Mouse (Mus musculus) stomach, postnatal 0 days (tissue): ENCODE results near the gene Spaca4. TPM values are rescaled to one million over a fixed set of nuclear protein-coding genes. Genes with fewer than 3 reads are reported as not detected.

ENCODE experiments used
- ATAC-seq: fragments of 200-750 bp; cut with Nextera tagmentation; 2 replicates; pipeline ENCODE4 v1.8.0; 2017; ENCODE audit not compliant: low FRiP score, low TSS enrichment
- DNase-seq: peaks from one replicate; pipeline ENCODE4 v3.0.0-alpha.2; 2016; ENCODE audit warnings: low spot score
- H3K27ac ChIP-seq: fragments of 300-500 bp; sonication (generic); replicated peaks from 2 replicates; pipeline ENCODE4 v1.5.1; 2014; ENCODE audit warnings: mild to moderate bottlenecking, control low read depth
- H3K27me3 ChIP-seq: fragments of 300-500 bp; sonication (generic); 2 replicates; pipeline ENCODE4 v1.6.1; 2014; ENCODE audit warnings: low read length; ENCODE audit not compliant: control insufficient read depth, insufficient read depth
- H3K36me3 ChIP-seq: fragments of 300-500 bp; sonication (generic); 2 replicates; pipeline ENCODE4 v1.6.1; 2014; ENCODE audit warnings: low read length, mixed read lengths; ENCODE audit not compliant: control insufficient read depth, insufficient read depth
- H3K4me1 ChIP-seq: fragments of 300-500 bp; sonication (generic); replicated peaks from 2 replicates; pipeline ENCODE4 v1.6.1; 2014; ENCODE audit warnings: antibody characterized with exemption; ENCODE audit not compliant: control insufficient read depth, insufficient read depth
- H3K4me2 ChIP-seq: fragments of 300-500 bp; sonication (generic); replicated peaks from 2 replicates; pipeline ENCODE4 v1.6.1; 2014; ENCODE audit warnings: low read depth, mild to moderate bottlenecking, control low read depth, moderate library complexity
- H3K4me3 ChIP-seq: fragments of 300-500 bp; sonication (generic); 2 replicates; pipeline ENCODE4 v1.5.1; 2014; ENCODE audit warnings: low read depth, low read length, control low read depth
- H3K9ac ChIP-seq: fragments of 300-500 bp; sonication (generic); 2 replicates; pipeline ENCODE4 v1.6.1; 2014; ENCODE audit warnings: mild to moderate bottlenecking, low read length, control low read depth, mixed read lengths
- H3K9me3 ChIP-seq: fragments of 300-500 bp; sonication (generic); 2 replicates; pipeline ENCODE4 v1.6.1; 2016; ENCODE audit warnings: low read length; ENCODE audit not compliant: control insufficient read depth
- CTCF ChIP-seq: IDR thresholded peaks from 2 replicates; pipeline ENCODE4 v1.5.1; 2016; ENCODE audit warnings: antibody characterized with exemption, low read depth, mild to moderate bottlenecking, moderate library complexity
- EP300 ChIP-seq: optimal IDR thresholded peaks from 2 replicates; pipeline ENCODE3; 2016; ENCODE audit warnings: antibody characterized with exemption
- WGBS: fragments of 180-500 bp; shearing (Covaris S2); extraction: QIAGEN DNeasy Blood & Tissue Kit; methylation state at CpG from one replicate; pipeline ENCODE4 v1.1.7; 2014; 5-methylcytosine and 5-hydroxymethylcytosine counted together
- polyA plus RNA-seq: library from polyadenylated mRNA; unstranded; fragments of >200 nt; fragmentation: Nextera tagmentation; extraction: Ambion mirVana; gene quantifications from 2 replicates; pipeline ENCODE4 v1.2.1, GENCODE M21; 2015

Gene Spaca4
- polyA plus RNA-seq, 1 experiment from 2014 or later, result 0.56 TPM

DNA sequence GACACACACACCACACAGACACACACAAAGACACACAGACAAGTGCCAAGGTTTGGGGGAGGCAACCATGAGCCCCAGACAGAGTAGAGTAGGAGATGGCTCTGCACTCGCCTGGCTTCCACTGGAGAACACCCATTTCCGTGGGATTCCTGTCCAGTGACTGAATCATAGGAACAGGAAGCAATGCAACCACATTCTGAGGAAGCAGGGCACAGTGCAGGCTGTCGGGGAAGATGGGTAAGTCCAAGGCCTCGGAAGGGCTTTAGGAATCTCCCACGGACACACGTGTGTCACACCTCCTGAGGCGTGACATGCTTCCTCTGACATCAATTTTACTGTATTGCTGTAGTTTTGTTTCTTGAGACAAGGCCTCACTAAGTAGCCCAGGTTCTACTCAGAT is 22.5 kb upstream of the Spaca4 start:
- 71% methylated on average over 7 of the region's 7 CpGs for WGBS
- TF ChIP-seq EP300, result no peak
- TF ChIP-seq CTCF, result no peak

GRCm38 (mm10) chr7:45747450-45747849 is 21.8 kb upstream of the Spaca4 start:
- ATAC-seq (no peak), DNase-seq (no peak)
- no peaks in the 10 kb centered on the region for H3K27me3 ChIP-seq
- H3K4me3 ChIP-seq, result no peak overlapping the region
- H3K9me3 ChIP-seq, result no peaks in the 10 kb centered on the region
- no peak overlapping the region for H3K9ac ChIP-seq
- WGBS, result 82% methylated on average over 5 of the region's 5 CpGs
- H3K36me3 ChIP-seq, result no peaks in the 10 kb centered on the region
- H3K4me2 ChIP-seq, result no peak overlapping the region
- no peak overlapping the region for H3K27ac ChIP-seq
- TF ChIP-seq EP300 (no peak), CTCF (no peak)
- H3K4me1 ChIP-seq, result no peaks in the 10 kb centered on the region

More for the DNA sequence above, 22.5 kb upstream of the Spaca4 start:
- Histone ChIP-seq H3K27ac (0 out of 2 replicates have a peak overlapping the region, but pooled peaks have one; percentile 25), H3K36me3 (no peaks in the 10 kb centered on the region), H3K27me3 (no peaks in the 10 kb centered on the region), H3K9ac (no peak overlapping the region), H3K4me3 (no peak overlapping the region), H3K9me3 (no peaks in the 10 kb centered on the region), H3K4me1 (no peaks in the 10 kb centered on the region), H3K4me2 (no peak overlapping the region)
- ATAC-seq (no peak), DNase-seq (no peak)

DNA sequence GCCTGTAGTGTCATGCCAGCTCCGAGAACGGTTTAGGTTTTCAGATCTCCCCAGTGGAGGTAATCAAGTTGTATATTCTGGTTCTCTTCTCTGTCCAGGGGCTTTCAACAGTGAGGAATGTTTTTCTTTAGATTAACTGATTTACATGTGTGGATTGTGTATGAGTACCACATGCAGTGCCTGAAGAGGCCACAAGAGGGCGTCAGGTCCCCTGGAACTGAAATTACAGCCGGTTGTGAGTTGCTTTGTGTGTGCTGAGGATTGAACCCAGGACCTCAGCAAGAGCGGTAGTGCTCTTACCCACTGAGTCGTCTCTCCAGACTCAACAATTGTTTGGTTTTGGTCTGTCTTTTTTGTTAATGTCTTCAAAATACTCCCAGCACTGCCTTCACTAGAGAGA is 20.9 kb upstream of the Spaca4 start:
- WGBS, result 59% methylated on average over 6 of the region's 6 CpGs
- DNase-seq (no peak), ATAC-seq (no peak)
- Histone ChIP-seq H3K27me3 (no peaks in the 10 kb centered on the region), H3K36me3 (no peaks in the 10 kb centered on the region), H3K4me2 (no peak overlapping the region), H3K4me3 (no peak overlapping the region), H3K4me1 (no peaks in the 10 kb centered on the region), H3K9ac (no peak overlapping the region), H3K27ac (no peak overlapping the region), H3K9me3 (no peaks in the 10 kb centered on the region)
- no peak for TF ChIP-seq EP300
- TF ChIP-seq CTCF, result peak; percentile 65

- H3K9ac ChIP-seq, result no peak overlapping the region
- H3K4me1 ChIP-seq, result no peaks in the 10 kb centered on the region
- no peak overlapping the region for H3K27ac ChIP-seq
- no peak for TF ChIP-seq EP300
- TF ChIP-seq CTCF, result no peak
- peak; percentile 84 for ATAC-seq
- 21% methylated on average over 2 of the region's 2 CpGs for WGBS
- H3K27me3 ChIP-seq, result no peaks in the 10 kb centered on the region
- H3K9me3 ChIP-seq, result no peaks in the 10 kb centered on the region
- no peaks in the 10 kb centered on the region for H3K36me3 ChIP-seq
- peak; percentile 94 for DNase-seq
- H3K4me2 ChIP-seq, result no peak overlapping the region
- no peak overlapping the region for H3K4me3 ChIP-seq
Measured at GRCm38 (mm10) chr7:45744387-45744786, 18.8 kb upstream of the Spaca4 start.

DNA sequence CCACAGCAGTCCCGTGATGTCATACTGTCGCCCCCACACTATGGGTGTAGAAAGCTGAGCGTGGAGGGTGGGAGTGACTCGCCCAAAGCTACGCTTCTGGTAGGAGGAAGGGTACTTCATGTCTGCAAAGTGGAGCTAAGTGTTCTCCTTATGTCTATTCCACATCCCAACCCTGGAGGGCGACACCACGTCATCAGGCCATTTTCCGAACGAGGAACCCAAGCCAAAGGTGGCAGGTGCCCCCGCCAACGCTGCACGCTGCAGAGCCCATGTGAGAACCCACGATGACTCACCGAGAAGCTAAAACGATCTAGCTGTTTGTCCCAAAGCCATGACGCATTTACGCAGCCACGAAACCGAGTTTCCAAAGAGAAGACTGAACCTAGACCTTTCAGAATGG is 16.7 kb upstream of the Spaca4 start:
- peak; percentile 57 for DNase-seq
- Histone ChIP-seq H3K4me3 (no peak overlapping the region), H3K4me2 (peak overlapping the region; percentile 43), H3K36me3 (no peaks in the 10 kb centered on the region), H3K9me3 (no peaks in the 10 kb centered on the region), H3K9ac (0 out of 2 replicates have a peak overlapping the region, but pooled peaks have one; percentile 4), H3K4me1 (no peaks in the 10 kb centered on the region), H3K27ac (no peak overlapping the region), H3K27me3 (no peaks in the 10 kb centered on the region)
- peak; percentile 58 for TF ChIP-seq CTCF
- no peak for TF ChIP-seq EP300
- 31% methylated on average over 19 of the region's 19 CpGs for WGBS
- ATAC-seq, result peak; percentile 33

GRCm38 (mm10) chr7:45741777-45742176 is 16.2 kb upstream of the Spaca4 start:
- H3K27ac ChIP-seq, result no peak overlapping the region
- peak; percentile 46 for DNase-seq
- H3K27me3 ChIP-seq, result no peaks in the 10 kb centered on the region
- no peaks in the 10 kb centered on the region for H3K4me1 ChIP-seq
- H3K9ac ChIP-seq, result no peak overlapping the region
- no peak overlapping the region for H3K4me3 ChIP-seq
- TF ChIP-seq CTCF (no peak), EP300 (no peak)
- H3K36me3 ChIP-seq, result no peaks in the 10 kb centered on the region
- peak; percentile 43; the same call in 1 of the 2 replicates for ATAC-seq
- no peaks in the 10 kb centered on the region for H3K9me3 ChIP-seq
- peak overlapping the region; percentile 43 for H3K4me2 ChIP-seq
- WGBS, result 36% methylated on average over 11 of the region's 11 CpGs
